Mouse (Mus musculus) small intestine, adult 2 months (tissue): ENCODE measurements around the gene Cd63. TPM values are rescaled to one million over a fixed set of nuclear protein-coding genes. Genes with fewer than 3 reads are reported as not detected.
A peak's percentile ranks its signal among the peaks of the same experiment; 100 is the strongest.

ENCODE experiments used
- H3K27ac ChIP-seq: fragments of 200-500 bp; 2 replicates; pipeline ENCODE4 v1.5.1; 2012; ENCODE audit warnings: low read depth, low read length, control low read depth, inconsistent platforms; ENCODE audit not compliant: insufficient read depth
- H3K27me3 ChIP-seq: fragments of 200-500 bp; 2 replicates; pipeline ENCODE4 v1.6.1; 2012; ENCODE audit warnings: mild to moderate bottlenecking, moderate library complexity, low read length, inconsistent platforms; ENCODE audit not compliant: control insufficient read depth, insufficient read depth
- H3K36me3 ChIP-seq: fragments of 200-500 bp; 2 replicates; pipeline ENCODE4 v1.6.1; 2012; ENCODE audit warnings: mild to moderate bottlenecking, low read length, control low read depth, inconsistent platforms; ENCODE audit not compliant: control insufficient read depth, insufficient read depth
- H3K4me1 ChIP-seq: fragments of 200-500 bp; 2 replicates; pipeline ENCODE4 v1.6.1; 2012; ENCODE audit warnings: low read length, inconsistent platforms, mixed read lengths; ENCODE audit not compliant: control insufficient read depth, insufficient read depth, insufficient read length
- H3K4me3 ChIP-seq: fragments of 200-500 bp; 2 replicates; pipeline ENCODE4 v1.5.1; 2012; ENCODE audit warnings: low read depth, mild to moderate bottlenecking, control low read depth, inconsistent platforms, low read length, moderate library complexity
- CTCF ChIP-seq: fragments of 200-500 bp; IDR thresholded peaks from 2 replicates; pipeline ENCODE4 v1.5.1; 2012; ENCODE audit warnings: low read depth, mild to moderate bottlenecking, control low read depth, inconsistent platforms, low read length, moderate library complexity, mixed read lengths; ENCODE audit not compliant: insufficient replicate concordance, insufficient read length; ENCODE audit errors: extremely low read depth
- POLR2A ChIP-seq: fragments of 200-500 bp; IDR thresholded peaks from 2 replicates; pipeline ENCODE4 v1.6.1; 2012; ENCODE audit warnings: low read depth, mild to moderate bottlenecking, control low read depth, inconsistent platforms, low read length, moderate library complexity
- whole genome bisulfite sequencing: fragments of 180-500 bp; shearing (Covaris S2); methylation state at CpG from one replicate; pipeline ENCODE4 v1.1.7; 2018; 5-methylcytosine and 5-hydroxymethylcytosine counted together
- polyA plus RNA-seq: library from polyadenylated mRNA; depleted of rRNA; stranded (reverse); fragments of >200 nt; gene quantifications from 2 replicates; pipeline ENCODE4 v1.2.3, GENCODE M21; 2012

Cd63 gene
- polyA plus RNA-seq, 1 experiment: 91.5 TPM

- no peak for TF ChIP-seq CTCF
- no peak; the same call in 1 of the 2 replicates for TF ChIP-seq POLR2A
- H3K4me1 ChIP-seq: peaks cover 7% of the 10 kb centered on the region; the same call in 1 of the 2 replicates
- H3K27me3 ChIP-seq: no peaks in the 10 kb centered on the region; the same call in 1 of the 2 replicates
- WGBS: 19% methylated on average over 13 of the region's 13 CpGs
- peak overlapping the region; percentile 100 for H3K4me3 ChIP-seq
- peak overlapping the region; percentile 88 for H3K27ac ChIP-seq
- H3K36me3 ChIP-seq: peaks cover 5% of the 10 kb centered on the region
Measured at GRCm38 (mm10) chr10:128908778-128909448, 8.1 kb downstream of the Cd63 start.

GRCm38 (mm10) chr10:128909567-128910028, 8.8 kb downstream of the Cd63 start:
- WGBS: 2% methylated on average over 34 of the region's 41 CpGs
- peaks cover 11% of the 10 kb centered on the region for H3K36me3 ChIP-seq
- H3K4me1 ChIP-seq: peaks cover 3% of the 10 kb centered on the region; the same call in 1 of the 2 replicates
- peak overlapping the region; percentile 90 for H3K27ac ChIP-seq
- H3K4me3 ChIP-seq: peak overlapping the region; percentile 100
- no peaks in the 10 kb centered on the region; the same call in 1 of the 2 replicates for H3K27me3 ChIP-seq
- TF ChIP-seq CTCF (no peak), POLR2A (peak; percentile 70)

GRCm38 (mm10) chr10:128910066-128910841, 9.5 kb downstream of the Cd63 start:
- Histone ChIP-seq H3K4me1 (peaks cover 3% of the 10 kb centered on the region; the same call in 1 of the 2 replicates), H3K27ac (peak overlapping the region; percentile 90), H3K4me3 (peak overlapping the region; percentile 100), H3K27me3 (no peaks in the 10 kb centered on the region; the same call in 1 of the 2 replicates), H3K36me3 (peaks cover 15% of the 10 kb centered on the region)
- no peak for TF ChIP-seq POLR2A
- no peak for TF ChIP-seq CTCF
- WGBS: 2% methylated on average over 66 of the region's 66 CpGs

GRCm38 (mm10) chr10:128911430-128911829, 10.6 kb downstream of the Cd63 start:
- no peak overlapping the region for H3K27ac ChIP-seq
- TF ChIP-seq CTCF (no peak), POLR2A (no peak)

GRCm38 (mm10) chr10:128912268-128912667, 11.5 kb downstream of the Cd63 start:
- Histone ChIP-seq H3K4me3 (no peak overlapping the region), H3K27me3 (no peaks in the 10 kb centered on the region; the same call in 1 of the 2 replicates), H3K36me3 (peaks cover 21% of the 10 kb centered on the region), H3K4me1 (peaks cover 3% of the 10 kb centered on the region; the same call in 1 of the 2 replicates), H3K27ac (no peak overlapping the region)
- 80% methylated on average over 4 of the region's 4 CpGs for WGBS
- no peak for TF ChIP-seq POLR2A
- no peak for TF ChIP-seq CTCF

More at GRCm38 (mm10) chr10:128911430-128911829, 10.6 kb downstream of the Cd63 start:
- Histone ChIP-seq H3K36me3 (peaks cover 17% of the 10 kb centered on the region), H3K4me3 (peak overlapping the region; percentile 100), H3K27me3 (no peaks in the 10 kb centered on the region; the same call in 1 of the 2 replicates), H3K4me1 (peaks cover 3% of the 10 kb centered on the region; the same call in 1 of the 2 replicates)
- WGBS: 90% methylated on average over 6 of the region's 6 CpGs

GRCm38 (mm10) chr10:128912791-128913190, 12.0 kb downstream of the Cd63 start:
- Histone ChIP-seq H3K4me3 (no peak overlapping the region), H3K27ac (no peak overlapping the region), H3K36me3 (peaks cover 25% of the 10 kb centered on the region), H3K4me1 (peaks cover 4% of the 10 kb centered on the region; the same call in 1 of the 2 replicates), H3K27me3 (no peaks in the 10 kb centered on the region; the same call in 1 of the 2 replicates)
- WGBS: 83% methylated on average over 4 of the region's 4 CpGs
- TF ChIP-seq POLR2A (no peak), CTCF (no peak)
